Mouse (Mus musculus): ENCODE data around the gene Usp16. TPM values are rescaled to one million over a fixed set of nuclear protein-coding genes. Genes with fewer than 3 reads are reported as not detected.
A peak's percentile ranks its signal among the peaks of the same experiment; 100 is the strongest.

The Usp16 gene
- total and polyA plus RNA-seq, 3 experiments: 66.6 to 256 (median 76.4) TPM

DNA sequence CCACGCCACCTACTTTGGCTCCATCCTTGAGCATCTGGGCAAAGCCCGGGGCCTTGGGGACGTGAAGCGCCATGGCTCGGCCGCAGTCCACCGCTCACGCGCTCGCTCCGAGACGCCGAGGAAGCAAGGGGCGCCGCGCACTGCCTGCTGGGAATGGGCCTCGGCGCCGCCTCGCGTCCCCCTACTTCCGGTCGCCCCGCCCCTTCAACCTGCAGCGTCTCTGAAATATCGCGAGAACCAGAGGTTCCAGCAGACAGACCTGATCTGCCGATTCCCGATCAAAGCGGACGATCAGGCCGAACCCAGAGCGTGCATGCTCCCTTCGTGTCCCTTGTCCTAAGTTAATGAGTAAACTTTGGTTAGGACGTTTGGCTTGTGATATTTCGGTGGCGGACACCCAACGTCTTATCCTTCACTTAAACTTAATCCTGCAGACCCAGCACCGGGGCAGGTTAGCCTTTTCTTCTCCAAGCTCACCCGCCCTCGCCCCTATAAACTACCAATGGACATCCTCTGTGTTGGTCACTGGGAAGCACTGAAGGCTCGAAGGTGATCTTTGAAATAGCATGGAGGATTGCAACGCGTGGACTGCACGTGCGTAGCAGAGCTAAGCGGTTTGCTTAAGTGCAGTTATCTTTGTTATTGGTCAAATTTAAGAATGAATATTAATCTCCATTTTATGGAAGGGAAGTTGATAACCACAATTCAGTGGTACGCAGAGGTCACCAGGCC, 41.4 kb downstream of the Usp16 start, which contains the start of gene Cct8 (continued):
- TF ChIP-seq TBP (IDR thresholded peaks at IDR 0.05; ENCODE audit: low read depth, low read length): peak; percentile 84
- TF ChIP-seq MAZ (IDR thresholded peaks at IDR 0.05; ENCODE audit: low read depth, low read length): peak; percentile 57; the same call in 1 of the 2 replicates
- peak; percentile 98 for TF ChIP-seq NELFE (IDR thresholded peaks at IDR 0.05; ENCODE audit: low read depth, low read length)
- TF ChIP-seq ELF1 (IDR thresholded peaks at IDR 0.05; ENCODE audit: low read depth, low read length): peak; percentile 93
- no peak for TF ChIP-seq USF2 (IDR thresholded peaks at IDR 0.05; ENCODE audit: borderline replicate concordance in 1 of 2, insufficient read depth in 1 of 2, low read depth in 1 of 2, low read length in 2 of 2)
- no peak for TF ChIP-seq GABPA (IDR thresholded peaks at IDR 0.05; ENCODE audit: low read depth, low read length)
- TF ChIP-seq USF1 (IDR thresholded peaks at IDR 0.05; ENCODE audit: low read depth, low read length): no peak
- peak; percentile 92 to 95 for TF ChIP-seq POLR2A (IDR thresholded peaks at IDR 0.05; ENCODE audit: control insufficient read depth in 1 of 2, insufficient read depth in 1 of 2, low read depth in 1 of 2, low read length in 2 of 2, poor library complexity in 1 of 2)
- TF ChIP-seq POLR2AphosphoS2 (IDR thresholded peaks at IDR 0.05; ENCODE audit: low read length): peak; percentile 93; the same call in 1 of the 2 replicates
- peak; percentile 87 for TF ChIP-seq BHLHE40 (IDR thresholded peaks at IDR 0.05; ENCODE audit: borderline replicate concordance, low read depth, low read length)
- TF ChIP-seq MEF2A (IDR thresholded peaks at IDR 0.05; ENCODE audit: extremely low read depth, insufficient replicate concordance, low read depth, low read length, poor library complexity, severe bottlenecking): no peak
- 0 out of 2 replicates have a peak, but pooled peaks have one; percentile 53 for TF ChIP-seq CHD1 (IDR thresholded peaks at IDR 0.05; ENCODE audit: low read depth, low read length)
- TF ChIP-seq EP300 (IDR thresholded peaks at IDR 0.05; ENCODE audit: low read depth in 1 of 2, low read length in 2 of 2): no peak; a peak in 1 of 4 replicates
- TF ChIP-seq E2F4 (IDR thresholded peaks at IDR 0.05; ENCODE audit: borderline replicate concordance, low read depth, low read length): no peak
- TF ChIP-seq ZNF384 (IDR thresholded peaks at IDR 0.05; ENCODE audit: low read depth, low read length): no peak
- peak; percentile 96 for TF ChIP-seq MYC (IDR thresholded peaks at IDR 0.05; ENCODE audit: low read depth, low read length)
- no peak for TF ChIP-seq RCOR1 (IDR thresholded peaks at IDR 0.05; ENCODE audit: low read depth, low read length)
- no peak for TF ChIP-seq ZC3H11A (IDR thresholded peaks at IDR 0.05; ENCODE audit: low read depth, low read length)
- no peak for TF ChIP-seq ZKSCAN1 (IDR thresholded peaks at IDR 0.05; ENCODE audit: low read depth, low read length)
- TF ChIP-seq TCF12 (IDR thresholded peaks at IDR 0.05; ENCODE audit: low read depth, low read length): peak; percentile 85
- TF ChIP-seq TAL1 (IDR thresholded peaks at IDR 0.05; ENCODE audit: low read length): no peak
- peak; percentile 30; the same call in 1 of the 2 replicates for TF ChIP-seq ETS1 (IDR thresholded peaks at IDR 0.05; ENCODE audit: low read depth, low read length)
- no peak for TF ChIP-seq CTCF (IDR thresholded peaks at IDR 0.05 in 2 of 3, conservative IDR thresholded peaks at IDR 0.05 in 1 of 3; ENCODE audit: control insufficient read depth in 1 of 3, insufficient read depth in 1 of 3, low read depth in 2 of 3, low read length in 3 of 3, poor library complexity in 1 of 3, severe bottlenecking in 1 of 3)
- TF ChIP-seq MAFK (IDR thresholded peaks at IDR 0.05; ENCODE audit: borderline replicate concordance, low read depth, low read length): no peak

All from MEL (cell line).